In genomic region chr4:118015636-118016035, GRCm38 (mm10) we compare ENCODE assay signal across 8 mouse cellular contexts.
DNase-seq lines count a peak whose midpoint lies in the region; ATAC-seq and TF ChIP-seq lines count a peak whose summit lies in the region.
"Had no signal": no experiment of that assay in that cellular context is flagged by ENCODE, and none has a peak within 500 bp of the region (broad histone marks: within the 10 kb centered on the region; RNA-seq: fewer than 3 reads in every experiment).

No protein-coding gene starts in this region.

- H3K4me1 ChIP-seq in hindbrain, embryonic 15.5 days (replicated peaks): peaks cover 28% of the 10 kb centered on the region
- H3K4me1 ChIP-seq in hindbrain, embryonic 14.5 days (replicated peaks; ENCODE audit: control insufficient read depth, insufficient read depth, low read length): peaks cover 13% of the 10 kb centered on the region
- peaks cover 7% of the 10 kb centered on the region for H3K4me1 ChIP-seq in liver, embryonic 13.5 days (replicated peaks)
- H3K4me1 ChIP-seq in thymus, adult 2 months (replicated peaks; ENCODE audit: control insufficient read depth, insufficient read depth, low read length): no peaks in the 10 kb centered on the region

- H3K9me3 ChIP-seq in hindbrain, embryonic 15.5 days: no peaks in the 10 kb centered on the region
- no peaks in the 10 kb centered on the region for H3K9me3 ChIP-seq in hindbrain, embryonic 14.5 days (ENCODE audit: control insufficient read depth, low read length)
- no peaks in the 10 kb centered on the region for H3K9me3 ChIP-seq in liver, embryonic 13.5 days (replicated peaks)

- peak; percentile 33; the same call in 1 of the 2 replicates for ATAC-seq in hindbrain, embryonic 15.5 days (ENCODE audit: low FRiP score, low read depth)
- no peak for ATAC-seq in hindbrain, embryonic 14.5 days (ENCODE audit: low FRiP score)
- peak; percentile 58; the same call in 1 of the 2 replicates for ATAC-seq in liver, embryonic 13.5 days (ENCODE audit: low read depth)

- no peak for DNase-seq in hindbrain, embryonic 14.5 days (ENCODE audit: low spot score)
- DNase-seq in MN1 (ENCODE audit: low spot score): peak; percentile 72
- peak; percentile 49 to 69 for DNase-seq in cerebellum, adult 18-20 months
- no peak for DNase-seq in liver, embryonic 13.5 days
- no peak for DNase-seq in ovary, adult 18-20 months (ENCODE audit: low spot score)
- DNase-seq in thymus, adult 2 months: no peak
- DNase-seq: heart, postnatal 36 days had no signal

- WGBS in hindbrain, embryonic 15.5 days: 42% methylated on average over 6 of the region's 6 CpGs
- WGBS in hindbrain, embryonic 14.5 days: 44% methylated on average over 6 of the region's 6 CpGs
- WGBS in liver, embryonic 13.5 days (ENCODE audit: insufficient replicate concordance): 61% methylated on average over 6 of the region's 6 CpGs
- WGBS in thymus, adult 2 months: 91% methylated on average over 6 of the region's 6 CpGs

- TF ChIP-seq POLR2A in thymus, adult 2 months (IDR thresholded peaks at IDR 0.05; ENCODE audit: control insufficient read depth, extremely low read depth, insufficient read depth, low read length, poor library complexity): no peak

- no peak overlapping the region for H3K4me2 ChIP-seq in hindbrain, embryonic 15.5 days
- no peak overlapping the region for H3K4me2 ChIP-seq in hindbrain, embryonic 14.5 days (replicated peaks)
- H3K4me2 ChIP-seq in liver, embryonic 13.5 days: no peak overlapping the region

- no peak overlapping the region for H3K27ac ChIP-seq in hindbrain, embryonic 15.5 days (replicated peaks)
- H3K27ac ChIP-seq in hindbrain, embryonic 14.5 days: no peak overlapping the region
- no peak overlapping the region for H3K27ac ChIP-seq in liver, embryonic 13.5 days
- no peak overlapping the region for H3K27ac ChIP-seq in thymus, adult 2 months (ENCODE audit: control insufficient read depth, insufficient read depth, low read length)

- no peaks in the 10 kb centered on the region for H3K36me3 ChIP-seq in hindbrain, embryonic 15.5 days
- no peaks in the 10 kb centered on the region; the same call in 1 of the 2 replicates for H3K36me3 ChIP-seq in hindbrain, embryonic 14.5 days (replicated peaks; ENCODE audit: control insufficient read depth, insufficient read depth)
- no peaks in the 10 kb centered on the region for H3K36me3 ChIP-seq in liver, embryonic 13.5 days
- H3K36me3 ChIP-seq in thymus, adult 2 months (ENCODE audit: control insufficient read depth, insufficient read depth, low read length): no peaks in the 10 kb centered on the region

- no peak overlapping the region for H3K4me3 ChIP-seq in hindbrain, embryonic 15.5 days
- no peak overlapping the region for H3K4me3 ChIP-seq in hindbrain, embryonic 14.5 days (replicated peaks; ENCODE audit: low read length)
- no peak overlapping the region for H3K4me3 ChIP-seq in liver, embryonic 13.5 days (replicated peaks)
- H3K4me3 ChIP-seq in thymus, adult 2 months (ENCODE audit: control insufficient read depth, insufficient read depth, low read length): no peak overlapping the region

- no peak overlapping the region for H3K9ac ChIP-seq in hindbrain, embryonic 15.5 days
- no peak overlapping the region for H3K9ac ChIP-seq in hindbrain, embryonic 14.5 days
- no peak overlapping the region for H3K9ac ChIP-seq in liver, embryonic 13.5 days

- TF ChIP-seq CTCF in thymus, adult 2 months (IDR thresholded peaks at IDR 0.05; ENCODE audit: borderline replicate concordance, control insufficient read depth, extremely low read depth, insufficient read depth, low read length, poor library complexity): no peak

- H3K27me3 ChIP-seq in hindbrain, embryonic 15.5 days: no peaks in the 10 kb centered on the region
- H3K27me3 ChIP-seq in hindbrain, embryonic 14.5 days (ENCODE audit: control insufficient read depth, insufficient read depth, low read length): no peaks in the 10 kb centered on the region
- H3K27me3 ChIP-seq in liver, embryonic 13.5 days: no peaks in the 10 kb centered on the region
- no peaks in the 10 kb centered on the region for H3K27me3 ChIP-seq in thymus, adult 2 months (ENCODE audit: control insufficient read depth, insufficient read depth, low read length)

Comparison
In these comparisons a context has a peak if more than half of its experiments do, and no peak if none do; other contexts are left out.
1. DNase-seq: peak in MN1 (single experiment) and cerebellum, adult 18-20 months (2 of 2); none in hindbrain, embryonic 14.5 days (single experiment), liver, embryonic 13.5 days (single experiment), ovary, adult 18-20 months (single experiment) and thymus, adult 2 months (single experiment).